Mouse (Mus musculus): ENCODE results near the gene Zc3h12c.

Gene Zc3h12c

DNA sequence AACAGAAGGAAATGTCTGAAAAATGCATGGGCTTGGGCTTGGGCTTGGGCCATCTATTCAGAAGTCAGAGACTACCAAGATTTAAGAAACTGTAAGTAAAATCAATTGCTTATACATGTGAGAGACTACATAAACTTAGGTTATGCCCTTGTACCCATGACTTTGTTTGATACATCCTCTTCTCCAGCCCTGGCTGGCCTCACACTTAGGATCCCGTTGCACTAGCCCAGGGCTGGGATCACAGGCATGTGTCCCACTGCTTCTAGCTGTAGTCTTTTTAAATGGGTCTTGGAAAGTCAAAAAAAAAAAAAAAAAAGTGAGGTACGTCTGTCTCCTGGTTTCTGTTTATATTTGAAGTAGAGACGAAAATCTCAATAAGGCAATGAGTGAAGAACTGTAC, 1.3 kb downstream of the Zc3h12c start:
- no peak for DNase-seq (ENCODE audit: low read depth, low spot score)

DNA sequence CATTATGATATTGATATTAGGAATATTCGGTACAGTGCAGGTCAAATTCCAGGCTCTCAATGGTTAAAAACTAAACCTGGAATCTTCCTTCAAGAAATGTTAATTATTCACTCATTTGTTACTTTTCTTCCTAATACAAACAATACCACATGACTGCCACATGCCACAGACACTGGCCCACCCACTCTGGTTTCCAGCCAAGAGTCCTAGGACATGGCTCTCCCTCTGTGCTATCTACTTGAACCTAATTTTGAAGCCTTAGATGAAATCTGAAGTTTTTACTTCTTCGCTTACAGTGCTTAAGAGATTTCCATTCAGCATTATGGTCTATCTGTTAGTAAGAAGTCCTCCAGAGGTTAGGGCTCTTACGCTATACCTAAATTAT, 2.7 kb downstream of the Zc3h12c start:
- no peak for DNase-seq (ENCODE audit: low read depth, low spot score)

GRCm38 (mm10) chr9:52165076-52165705, 3.2 kb downstream of the Zc3h12c start:
- no peak for DNase-seq (ENCODE audit: low read depth, low spot score)

DNA sequence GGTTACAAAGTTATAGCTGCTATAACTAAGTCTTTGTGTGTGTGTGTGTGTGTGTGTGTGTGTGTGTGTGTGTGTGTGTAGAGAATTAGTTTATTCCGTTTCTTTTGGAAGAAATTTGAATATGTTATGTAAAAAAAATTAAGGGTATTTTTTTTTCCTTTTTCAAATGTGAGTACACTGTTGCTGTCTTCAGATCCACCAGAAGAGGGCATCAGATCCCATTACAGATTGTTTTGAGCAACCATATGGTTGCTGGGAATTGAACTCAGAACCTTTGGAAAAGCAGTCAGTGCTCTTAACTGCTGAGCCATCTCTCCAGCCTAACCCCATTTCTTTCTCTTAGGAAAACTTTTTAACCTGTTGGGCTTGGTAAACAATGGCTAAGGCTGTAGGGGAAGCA, 7.9 kb downstream of the Zc3h12c start:
- DNase-seq (ENCODE audit: low read depth, low spot score), result no peak

GRCm38 (mm10) chr9:52158561-52158960, 9.8 kb downstream of the Zc3h12c start:
- no peak for DNase-seq (ENCODE audit: low read depth, low spot score)

DNA sequence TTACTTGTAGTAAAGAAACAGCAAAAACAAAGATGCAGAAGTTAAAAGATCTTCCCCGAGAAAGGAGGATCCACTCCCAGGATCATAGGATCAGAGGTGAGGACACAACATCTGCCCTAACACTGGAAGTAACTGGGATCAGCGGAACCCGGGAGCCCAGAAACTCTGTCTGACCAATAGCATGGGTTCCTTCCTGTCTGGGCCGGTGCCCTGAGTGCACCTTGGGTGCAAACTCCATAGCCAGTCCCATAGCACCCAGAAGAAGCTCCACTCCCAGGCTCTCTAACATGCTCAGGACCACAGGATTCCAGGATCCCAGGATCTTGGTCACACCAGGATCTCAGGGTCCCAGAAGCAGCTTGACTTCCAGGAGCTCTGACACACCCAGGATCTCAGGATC, 13.0 kb downstream of the Zc3h12c start:
- DNase-seq (ENCODE audit: low read depth, low spot score), result no peak

DNA sequence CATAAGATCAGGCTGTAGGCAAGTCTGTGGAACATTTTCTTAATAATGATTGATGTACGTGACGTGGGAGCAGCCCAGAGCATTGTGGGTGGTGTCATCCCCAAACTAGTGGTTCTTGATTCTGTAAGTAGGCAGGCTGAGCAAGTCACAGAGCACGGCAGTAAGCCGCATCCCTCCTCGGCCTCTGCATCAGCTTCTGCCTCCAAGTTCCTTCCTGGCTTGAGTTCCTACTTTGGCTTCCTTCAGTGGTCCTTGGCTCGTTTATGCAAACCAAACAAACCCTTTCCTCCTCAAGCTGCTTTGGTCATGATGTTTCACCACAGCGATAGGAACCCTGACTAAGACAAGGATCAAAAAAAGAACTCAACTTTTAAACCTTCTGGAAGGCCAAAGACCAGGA, 14.1 kb downstream of the Zc3h12c start:
- DNase-seq (ENCODE audit: low read depth, low spot score), result no peak

- DNase-seq (ENCODE audit: low read depth, low spot score), result no peak
These were observed 16.1 kb downstream of the Zc3h12c start for GRCm38 (mm10) chr9:52152076-52152826.

DNA sequence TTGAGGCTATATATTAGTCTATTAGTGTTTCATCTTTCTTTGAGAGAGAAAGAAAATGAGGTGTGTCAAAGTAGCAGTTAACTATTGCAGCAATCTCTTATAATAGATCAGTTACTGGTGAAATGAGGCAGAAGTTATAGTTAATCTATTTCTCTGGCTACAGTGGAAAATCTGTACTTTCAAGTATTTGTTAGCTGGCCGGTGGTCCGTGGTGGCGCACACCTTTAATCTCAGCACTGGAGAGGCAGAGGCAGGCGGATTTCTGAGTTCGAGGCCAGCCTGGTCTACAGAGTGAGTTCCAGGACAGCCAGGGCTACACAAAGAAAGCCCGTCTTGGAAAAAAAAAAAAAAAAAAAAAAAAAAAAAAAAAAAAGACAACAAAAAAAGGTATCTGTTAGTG, 18.6 kb downstream of the Zc3h12c start:
- no peak for DNase-seq (ENCODE audit: low read depth, low spot score)

GRCm38 (mm10) chr9:52149286-52149685, 19.1 kb downstream of the Zc3h12c start:
- no peak for DNase-seq (ENCODE audit: low read depth, low spot score)

DNA sequence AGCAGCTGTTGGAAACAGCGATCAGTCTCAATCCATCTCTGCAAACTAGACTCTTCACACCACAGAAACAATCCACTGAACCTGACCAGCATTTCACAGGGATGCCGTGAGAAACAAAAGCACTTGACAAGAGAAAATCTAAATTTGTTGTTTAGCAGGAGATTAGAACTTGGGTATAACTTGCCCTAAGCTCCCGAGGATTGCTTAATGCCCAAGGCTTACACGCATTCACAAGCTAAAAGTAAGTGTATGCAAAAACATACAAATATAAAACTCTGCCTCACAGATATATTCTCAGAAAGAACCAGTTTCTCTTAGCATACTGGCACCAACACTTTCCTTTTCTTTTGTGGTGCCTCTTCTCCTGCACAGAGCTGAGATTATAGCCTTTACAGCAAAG, 19.5 kb downstream of the Zc3h12c start:
- DNase-seq (ENCODE audit: low read depth, low spot score), result no peak

DNA sequence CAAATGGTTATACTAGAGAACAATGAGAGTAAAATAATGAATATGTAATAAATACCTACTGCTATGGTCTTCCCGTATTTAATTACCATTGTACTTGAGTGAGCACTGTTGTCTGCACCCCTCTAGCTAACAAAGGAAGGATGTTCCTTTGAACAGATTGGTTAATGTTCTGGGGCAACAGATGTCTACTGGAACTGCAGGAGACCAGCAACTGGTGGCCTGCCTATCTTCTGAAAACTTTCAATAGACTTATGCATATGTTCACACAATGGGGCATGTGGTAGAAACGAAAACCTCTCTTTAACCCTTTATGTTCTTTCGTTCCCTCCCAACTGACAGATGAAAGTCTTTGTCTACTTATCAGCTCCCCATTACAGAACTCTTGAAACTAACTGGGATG, 20.1 kb downstream of the Zc3h12c start:
- DNase-seq (ENCODE audit: low read depth, low spot score), result no peak

- DNase-seq (ENCODE audit: low read depth, low spot score), result no peak
These were observed 22.1 kb downstream of the Zc3h12c start for GRCm38 (mm10) chr9:52146241-52146640.

- no peak for DNase-seq (ENCODE audit: low read depth, low spot score)
These were observed 35.6 kb downstream of the Zc3h12c start for GRCm38 (mm10) chr9:52132771-52133170.

- no peak for DNase-seq (ENCODE audit: low read depth, low spot score)
These were observed 38.0 kb downstream of the Zc3h12c start for GRCm38 (mm10) chr9:52130348-52130747.

- no peak for DNase-seq (ENCODE audit: low read depth, low spot score)
These were observed 43.1 kb downstream of the Zc3h12c start for GRCm38 (mm10) chr9:52125225-52125624.

GRCm38 (mm10) chr9:52119212-52119611, 49.2 kb downstream of the Zc3h12c start:
- no peak for DNase-seq (ENCODE audit: low read depth, low spot score)

DNA sequence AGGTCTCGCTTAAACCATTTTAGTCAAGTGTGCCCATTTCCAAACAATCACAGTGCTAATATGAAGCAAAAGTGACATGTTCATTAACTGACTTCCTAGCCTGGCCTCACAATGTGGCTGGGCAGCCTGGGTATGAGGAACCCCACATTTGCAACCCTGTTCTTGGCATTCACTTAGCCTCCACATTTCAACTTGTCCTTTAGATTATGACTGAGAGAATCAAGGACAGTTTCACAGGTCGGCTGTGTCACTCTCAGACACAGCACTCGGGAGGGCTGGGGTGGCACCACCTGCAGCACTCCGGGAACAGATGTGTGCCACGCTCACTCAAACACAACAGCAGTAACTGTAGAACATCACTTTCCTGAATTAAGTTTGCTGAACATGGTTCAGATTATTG, 55.3 kb downstream of the Zc3h12c start:
- DNase-seq (ENCODE audit: low read depth, low spot score), result no peak

DNA sequence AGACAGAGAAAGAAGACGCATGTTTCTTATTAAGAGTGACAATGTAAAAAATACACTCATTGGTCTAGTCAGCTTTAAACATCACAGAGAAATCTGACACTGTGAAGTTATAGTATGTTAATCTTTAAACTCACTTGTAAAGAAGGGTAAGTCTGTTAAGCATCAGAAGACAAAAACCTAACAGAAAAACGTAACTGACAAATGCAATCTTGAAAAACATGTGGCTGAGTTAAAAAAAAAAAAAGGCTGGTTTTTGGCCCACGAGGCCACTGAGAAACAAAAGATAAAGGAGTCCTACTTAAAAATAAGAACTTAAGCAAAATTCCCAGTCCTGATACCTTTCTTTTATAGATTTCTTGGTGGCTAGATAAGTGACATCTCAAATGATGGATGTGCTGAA, 57.6 kb downstream of the Zc3h12c start:
- DNase-seq (ENCODE audit: low read depth, low spot score), result no peak

DNA sequence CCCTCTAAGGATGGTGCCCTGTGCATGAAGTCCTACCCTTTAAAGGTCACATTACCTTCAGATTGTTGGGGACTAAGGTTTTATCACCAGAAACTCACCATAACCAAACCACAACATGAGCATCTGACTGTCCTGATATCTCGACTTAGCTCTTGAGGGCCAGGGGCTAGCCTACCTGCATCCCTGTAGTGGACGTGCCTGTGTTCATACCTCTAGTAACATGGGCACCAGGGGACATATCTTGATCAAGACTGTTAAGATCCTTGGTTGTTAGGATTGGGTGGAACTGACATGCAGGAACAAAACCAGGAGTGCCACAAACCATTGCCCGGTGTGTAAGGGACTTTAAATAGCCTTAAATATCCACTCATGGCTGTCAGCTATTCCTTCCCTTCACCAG, 61.2 kb downstream of the Zc3h12c start:
- no peak for DNase-seq (ENCODE audit: low read depth, low spot score)

GRCm38 (mm10) chr9:52105423-52105822, 62.9 kb downstream of the Zc3h12c start:
- no peak for DNase-seq (ENCODE audit: low read depth, low spot score)

DNA sequence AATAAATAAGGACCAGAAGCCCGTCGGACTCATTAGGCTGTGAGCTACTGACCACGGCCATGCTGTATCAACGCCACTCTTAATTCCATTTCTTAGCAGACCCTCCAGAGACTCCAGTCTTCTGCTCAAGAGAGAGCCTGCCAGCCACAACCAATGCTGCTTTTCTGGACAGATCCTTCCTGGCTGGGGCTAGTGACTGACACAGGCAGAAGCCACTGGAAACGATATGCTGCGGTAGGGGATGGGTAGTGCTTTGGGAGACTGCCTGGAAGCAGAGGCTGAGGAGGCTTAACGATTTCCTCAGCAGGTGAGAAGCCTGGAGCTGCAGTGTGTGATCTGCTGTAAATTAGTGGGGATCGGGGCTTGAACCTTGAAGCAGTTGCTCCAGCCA, 64.2 kb downstream of the Zc3h12c start:
- DNase-seq (ENCODE audit: low read depth, low spot score), result no peak

- no peak for DNase-seq (ENCODE audit: low read depth, low spot score)
These were observed 64.7 kb downstream of the Zc3h12c start for GRCm38 (mm10) chr9:52103448-52104224.

All from brain, embryonic 18.5 days (tissue).